Mouse (Mus musculus): ENCODE results near the gene Tbc1d2. TPM values are rescaled to one million over a fixed set of nuclear protein-coding genes. Genes with fewer than 3 reads are reported as not detected.

The Tbc1d2 gene
- polyA plus RNA-seq, 1 experiment: 6.8 TPM

GRCm38 (mm10) chr4:46620330-46620729 is 29.7 kb downstream of the Tbc1d2 start:
- Histone ChIP-seq H3K4me1 (ENCODE audit: control insufficient read depth, insufficient read depth, insufficient read length, low read length) (peaks cover 5% of the 10 kb centered on the region; the same call in 1 of the 2 replicates), H3K27ac (ENCODE audit: insufficient read depth, low read depth, low read length) (no peak overlapping the region), H3K36me3 (ENCODE audit: control insufficient read depth, insufficient read depth, low read length) (peaks cover 2% of the 10 kb centered on the region; the same call in 1 of the 2 replicates), H3K4me3 (ENCODE audit: low read depth, low read length) (no peak overlapping the region), H3K27me3 (ENCODE audit: control insufficient read depth, insufficient read depth, low read length) (no peaks in the 10 kb centered on the region)
- peak; percentile 57; the same call in 1 of the 2 replicates for TF ChIP-seq CTCF (IDR thresholded peaks at IDR 0.05; ENCODE audit: extremely low read depth, insufficient read length, insufficient replicate concordance, low read depth, low read length)
- TF ChIP-seq POLR2A (IDR thresholded peaks at IDR 0.05; ENCODE audit: low read depth, low read length): no peak
- 13% methylated on average over 23 of the region's 23 CpGs for WGBS

- peaks cover 5% of the 10 kb centered on the region; the same call in 1 of the 2 replicates for H3K4me1 ChIP-seq (ENCODE audit: control insufficient read depth, insufficient read depth, insufficient read length, low read length)
- no peak for TF ChIP-seq POLR2A (IDR thresholded peaks at IDR 0.05; ENCODE audit: low read depth, low read length)
- TF ChIP-seq CTCF (IDR thresholded peaks at IDR 0.05; ENCODE audit: extremely low read depth, insufficient read length, insufficient replicate concordance, low read depth, low read length): no peak
- H3K4me3 ChIP-seq (ENCODE audit: low read depth, low read length): no peak overlapping the region
- 78% methylated on average over 11 of the region's 11 CpGs for WGBS
- no peak overlapping the region for H3K27ac ChIP-seq (ENCODE audit: insufficient read depth, low read depth, low read length)
- no peaks in the 10 kb centered on the region for H3K27me3 ChIP-seq (ENCODE audit: control insufficient read depth, insufficient read depth, low read length)
- H3K36me3 ChIP-seq (ENCODE audit: control insufficient read depth, insufficient read depth, low read length): peaks cover 2% of the 10 kb centered on the region; the same call in 1 of the 2 replicates
Measured at GRCm38 (mm10) chr4:46618196-46618817, 31.7 kb downstream of the Tbc1d2 start.

GRCm38 (mm10) chr4:46617408-46617807 is 32.6 kb downstream of the Tbc1d2 start:
- Histone ChIP-seq H3K27ac (ENCODE audit: insufficient read depth, low read depth, low read length) (no peak overlapping the region), H3K4me1 (ENCODE audit: control insufficient read depth, insufficient read depth, insufficient read length, low read length) (peaks cover 5% of the 10 kb centered on the region; the same call in 1 of the 2 replicates), H3K36me3 (ENCODE audit: control insufficient read depth, insufficient read depth, low read length) (peaks cover 2% of the 10 kb centered on the region; the same call in 1 of the 2 replicates), H3K4me3 (ENCODE audit: low read depth, low read length) (no peak overlapping the region), H3K27me3 (ENCODE audit: control insufficient read depth, insufficient read depth, low read length) (no peaks in the 10 kb centered on the region)
- WGBS: 69% methylated on average over 6 of the region's 6 CpGs
- peak; percentile 31; the same call in 1 of the 2 replicates for TF ChIP-seq CTCF (IDR thresholded peaks at IDR 0.05; ENCODE audit: extremely low read depth, insufficient read length, insufficient replicate concordance, low read depth, low read length)
- no peak for TF ChIP-seq POLR2A (IDR thresholded peaks at IDR 0.05; ENCODE audit: low read depth, low read length)

- whole genome bisulfite sequencing: 78% methylated on average over 9 of the region's 9 CpGs
- H3K4me1 ChIP-seq (ENCODE audit: control insufficient read depth, insufficient read depth, insufficient read length, low read length): no peaks in the 10 kb centered on the region
- TF ChIP-seq CTCF (IDR thresholded peaks at IDR 0.05; ENCODE audit: extremely low read depth, insufficient read length, insufficient replicate concordance, low read depth, low read length): no peak
- no peak for TF ChIP-seq POLR2A (IDR thresholded peaks at IDR 0.05; ENCODE audit: low read depth, low read length)
- H3K4me3 ChIP-seq (ENCODE audit: low read depth, low read length): no peak overlapping the region
- H3K36me3 ChIP-seq (ENCODE audit: control insufficient read depth, insufficient read depth, low read length): peaks cover 2% of the 10 kb centered on the region; the same call in 1 of the 2 replicates
- H3K27me3 ChIP-seq (ENCODE audit: control insufficient read depth, insufficient read depth, low read length): no peaks in the 10 kb centered on the region
- no peak overlapping the region for H3K27ac ChIP-seq (ENCODE audit: insufficient read depth, low read depth, low read length)
Measured at GRCm38 (mm10) chr4:46614641-46615040, 35.4 kb downstream of the Tbc1d2 start.

GRCm38 (mm10) chr4:46613618-46614017 is 36.4 kb downstream of the Tbc1d2 start:
- Histone ChIP-seq H3K27ac (ENCODE audit: insufficient read depth, low read depth, low read length) (no peak overlapping the region), H3K4me3 (ENCODE audit: low read depth, low read length) (no peak overlapping the region), H3K4me1 (ENCODE audit: control insufficient read depth, insufficient read depth, insufficient read length, low read length) (no peaks in the 10 kb centered on the region), H3K36me3 (ENCODE audit: control insufficient read depth, insufficient read depth, low read length) (peaks cover 2% of the 10 kb centered on the region; the same call in 1 of the 2 replicates), H3K27me3 (ENCODE audit: control insufficient read depth, insufficient read depth, low read length) (no peaks in the 10 kb centered on the region)
- WGBS: 70% methylated on average over 12 of the region's 12 CpGs
- TF ChIP-seq POLR2A (IDR thresholded peaks at IDR 0.05; ENCODE audit: low read depth, low read length) (no peak), CTCF (IDR thresholded peaks at IDR 0.05; ENCODE audit: extremely low read depth, insufficient read length, insufficient replicate concordance, low read depth, low read length) (no peak)

GRCm38 (mm10) chr4:46611181-46611580 is 38.8 kb downstream of the Tbc1d2 start:
- TF ChIP-seq CTCF (IDR thresholded peaks at IDR 0.05; ENCODE audit: extremely low read depth, insufficient read length, insufficient replicate concordance, low read depth, low read length) (no peak), POLR2A (IDR thresholded peaks at IDR 0.05; ENCODE audit: low read depth, low read length) (no peak)
- Histone ChIP-seq H3K36me3 (ENCODE audit: control insufficient read depth, insufficient read depth, low read length) (peaks cover 5% of the 10 kb centered on the region; the same call in 1 of the 2 replicates), H3K27me3 (ENCODE audit: control insufficient read depth, insufficient read depth, low read length) (no peaks in the 10 kb centered on the region), H3K27ac (ENCODE audit: insufficient read depth, low read depth, low read length) (no peak overlapping the region), H3K4me3 (ENCODE audit: low read depth, low read length) (no peak overlapping the region), H3K4me1 (ENCODE audit: control insufficient read depth, insufficient read depth, insufficient read length, low read length) (no peaks in the 10 kb centered on the region; the same call in 1 of the 2 replicates)
- WGBS: 5% methylated on average over 4 of the region's 4 CpGs

GRCm38 (mm10) chr4:46607601-46608000 is 42.4 kb downstream of the Tbc1d2 start:
- Histone ChIP-seq H3K4me1 (ENCODE audit: control insufficient read depth, insufficient read depth, insufficient read length, low read length) (peaks cover 2% of the 10 kb centered on the region; the same call in 1 of the 2 replicates), H3K4me3 (ENCODE audit: low read depth, low read length) (no peak overlapping the region), H3K27ac (ENCODE audit: insufficient read depth, low read depth, low read length) (no peak overlapping the region), H3K36me3 (ENCODE audit: control insufficient read depth, insufficient read depth, low read length) (peaks cover 3% of the 10 kb centered on the region; the same call in 1 of the 2 replicates), H3K27me3 (ENCODE audit: control insufficient read depth, insufficient read depth, low read length) (no peaks in the 10 kb centered on the region)
- WGBS: 72% methylated on average over 3 of the region's 3 CpGs
- TF ChIP-seq POLR2A (IDR thresholded peaks at IDR 0.05; ENCODE audit: low read depth, low read length) (no peak), CTCF (IDR thresholded peaks at IDR 0.05; ENCODE audit: extremely low read depth, insufficient read length, insufficient replicate concordance, low read depth, low read length) (no peak)
